Mouse (Mus musculus): ENCODE results near the gene Nsd2.

Nsd2 gene

GRCm38 (mm10) chr5:33819876-33820732, at the start of gene Nsd2:
Nsd2 (plus strand) TSS chr5:33820725.
- DNase-seq (ENCODE audit: low read depth, low spot score), result peak; percentile 31

- DNase-seq (ENCODE audit: low read depth, low spot score), result no peak
These were observed 43.3 kb upstream of the Nsd2 start for GRCm38 (mm10) chr5:33777195-33777594.

GRCm38 (mm10) chr5:33781964-33782344, 38.6 kb upstream of the Nsd2 start:
- DNase-seq (ENCODE audit: low read depth, low spot score), result no peak

- peak; percentile 84 for DNase-seq (ENCODE audit: low read depth, low spot score)
These were observed 38.1 kb upstream of the Nsd2 start, which contains the start of gene Letm1 for GRCm38 (mm10) chr5:33782345-33782998. Letm1 (minus strand) TSS chr5:33782817.

- no peak for DNase-seq (ENCODE audit: low read depth, low spot score)
These were observed 37.5 kb upstream of the Nsd2 start for GRCm38 (mm10) chr5:33782999-33783390.

GRCm38 (mm10) chr5:33791912-33792643, 28.4 kb upstream of the Nsd2 start:
- DNase-seq (ENCODE audit: low read depth, low spot score), result no peak

- DNase-seq (ENCODE audit: low read depth, low spot score), result no peak
These were observed 17.2 kb upstream of the Nsd2 start for GRCm38 (mm10) chr5:33803337-33803736.

- DNase-seq (ENCODE audit: low read depth, low spot score), result no peak
These were observed 9.0 kb upstream of the Nsd2 start for GRCm38 (mm10) chr5:33811519-33811918.

- no peak for DNase-seq (ENCODE audit: low read depth, low spot score)
These were observed 4.4 kb upstream of the Nsd2 start for GRCm38 (mm10) chr5:33816008-33816725.

GRCm38 (mm10) chr5:33818104-33818503, 2.4 kb upstream of the Nsd2 start:
- no peak for DNase-seq (ENCODE audit: low read depth, low spot score)

- no peak for DNase-seq (ENCODE audit: low read depth, low spot score)
These were observed 1.2 kb upstream of the Nsd2 start for GRCm38 (mm10) chr5:33819141-33819875.

- DNase-seq (ENCODE audit: low read depth, low spot score), result no peak
These were observed 452 bp downstream of the Nsd2 start for GRCm38 (mm10) chr5:33820733-33821621.

- DNase-seq (ENCODE audit: low read depth, low spot score), result no peak
These were observed 1.4 kb downstream of the Nsd2 start for GRCm38 (mm10) chr5:33821901-33822427.

- DNase-seq (ENCODE audit: low read depth, low spot score), result no peak
These were observed 1.9 kb downstream of the Nsd2 start for GRCm38 (mm10) chr5:33822456-33822855.

- no peak for DNase-seq (ENCODE audit: low read depth, low spot score)
These were observed 5.5 kb downstream of the Nsd2 start for GRCm38 (mm10) chr5:33826001-33826400.

- no peak for DNase-seq (ENCODE audit: low read depth, low spot score)
These were observed 7.6 kb downstream of the Nsd2 start for GRCm38 (mm10) chr5:33828107-33828506.

GRCm38 (mm10) chr5:33829958-33830357, 9.4 kb downstream of the Nsd2 start:
- no peak for DNase-seq (ENCODE audit: low read depth, low spot score)

GRCm38 (mm10) chr5:33830832-33831231, 10.3 kb downstream of the Nsd2 start:
- DNase-seq (ENCODE audit: low read depth, low spot score), result no peak

GRCm38 (mm10) chr5:33841331-33841730, 20.8 kb downstream of the Nsd2 start:
- DNase-seq (ENCODE audit: low read depth, low spot score), result no peak

GRCm38 (mm10) chr5:33842549-33842948, 22.0 kb downstream of the Nsd2 start:
- DNase-seq (ENCODE audit: low read depth, low spot score), result no peak

All from WW6 (cell line).